38 mouse cellular contexts compared by ENCODE assay signal in the genomic region with DNA sequence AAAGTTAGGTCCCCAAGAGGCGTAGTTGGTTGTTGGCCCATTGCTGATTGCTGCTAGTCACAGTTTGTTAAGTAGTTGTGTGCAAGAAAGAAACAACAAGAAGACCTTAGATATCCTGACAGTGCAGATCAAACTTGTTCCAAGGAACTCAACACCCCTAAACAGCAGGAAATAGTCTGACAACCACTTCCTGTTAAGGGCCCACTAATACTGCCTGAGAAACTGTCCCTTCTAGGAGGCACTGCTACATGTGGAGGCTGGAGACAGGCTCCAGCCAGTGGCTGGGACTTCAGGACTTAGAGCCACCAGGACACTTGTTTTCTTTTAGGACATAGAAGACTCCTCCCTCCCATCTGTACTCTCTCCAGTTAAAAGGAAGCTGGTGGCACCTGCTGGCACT. TPM values are rescaled to one million over a fixed set of nuclear protein-coding genes. Genes with fewer than 3 reads are reported as not detected.
A peak's percentile ranks its signal among the peaks of the same experiment; 100 is the strongest.
DNase-seq lines count a peak whose midpoint lies in the region; ATAC-seq and TF ChIP-seq lines count a peak whose summit lies in the region.
"Had no signal": no experiment of that assay in that cellular context is flagged by ENCODE, and none has a peak within 500 bp of the region (broad histone marks: within the 10 kb centered on the region; RNA-seq: fewer than 3 reads in every experiment).

No protein-coding gene starts in this region.

- no peak for TF ChIP-seq CTCF in bone marrow macrophage, adult 2 months (IDR thresholded peaks at IDR 0.05; ENCODE audit: low read depth, low read length)

- no peak for DNase-seq in kidney, adult 11 months
- DNase-seq in adrenal gland, adult 18-20 months (ENCODE audit: low spot score in 2 of 2) = no peak
- DNase-seq: adrenal gland, postnatal 25 days; cerebellum, adult 18-20 months; cerebellum, postnatal 10 days; gastrocnemius, postnatal 10 days; heart, adult 11 months; kidney, adult 2 months; kidney, postnatal 36 days; left cerebral cortex, postnatal 4 days; lung, adult 18-20 months; lung, postnatal 4 days; right cerebral cortex, postnatal 25 days had no signal

- H3K4me3 ChIP-seq in megakaryocyte, embryonic 14.5 days (replicated peaks) = peak overlapping the region; percentile 85
- H3K4me3 ChIP-seq in bone marrow macrophage, adult 2 months (ENCODE audit: insufficient read depth, low read length) = no peak overlapping the region
- H3K4me3 ChIP-seq: embryonic facial prominence, embryonic 12.5 days; forebrain, embryonic 15.5 days; heart, embryonic 10.5 days; heart, embryonic 15.5 days; layer of hippocampus, adult 2 months; left cerebral cortex, adult 2 months; midbrain, embryonic 10.5 days; midbrain, embryonic 15.5 days; stomach, embryonic 15.5 days had no signal

- peak overlapping the region; percentile 17; the same call in 1 of the 2 replicates for H3K27ac ChIP-seq in bone marrow macrophage, adult 2 months (ENCODE audit: insufficient read depth, low read depth, low read length)
- H3K27ac ChIP-seq: embryonic facial prominence, embryonic 12.5 days; forebrain, embryonic 15.5 days; heart, embryonic 10.5 days; heart, embryonic 15.5 days; hindbrain, embryonic 14.5 days; layer of hippocampus, adult 2 months; left cerebral cortex, adult 2 months; midbrain, embryonic 10.5 days; midbrain, embryonic 15.5 days; stomach, embryonic 15.5 days had no signal

- TF ChIP-seq POLR2A in bone marrow macrophage, adult 2 months (IDR thresholded peaks at IDR 0.05; ENCODE audit: borderline replicate concordance, low read depth, low read length) = no peak

- peaks cover 65% of the 10 kb centered on the region for H3K4me1 ChIP-seq in megakaryocyte, embryonic 14.5 days
- peaks cover 27% of the 10 kb centered on the region for H3K4me1 ChIP-seq in bone marrow macrophage, adult 2 months (ENCODE audit: control insufficient read depth, insufficient read depth, low read length)
- H3K4me1 ChIP-seq: embryonic facial prominence, embryonic 12.5 days; forebrain, embryonic 15.5 days; heart, embryonic 10.5 days; heart, embryonic 15.5 days; midbrain, embryonic 10.5 days; midbrain, embryonic 15.5 days; stomach, embryonic 15.5 days had no signal

- H3K9me3 ChIP-seq in megakaryocyte, embryonic 14.5 days = no peaks in the 10 kb centered on the region
- H3K9me3 ChIP-seq: embryonic facial prominence, embryonic 12.5 days; forebrain, embryonic 15.5 days; heart, embryonic 10.5 days; heart, embryonic 15.5 days; midbrain, embryonic 10.5 days; midbrain, embryonic 15.5 days; stomach, embryonic 15.5 days had no signal

- ATAC-seq in megakaryocyte, adult 5-6 weeks (ENCODE audit: poor library complexity, severe bottlenecking) = no peak
- peak; percentile 82 for ATAC-seq in inflammation-experienced regulatory T-cells, adult 6 months
- ATAC-seq: forebrain, embryonic 15.5 days; lung, postnatal 0 days; midbrain, embryonic 15.5 days; Patski had no signal

- H3K36me3 ChIP-seq in megakaryocyte, embryonic 14.5 days (replicated peaks; ENCODE audit: low read length) = no peaks in the 10 kb centered on the region
- H3K36me3 ChIP-seq: embryonic facial prominence, embryonic 12.5 days; forebrain, embryonic 15.5 days; heart, embryonic 10.5 days; heart, embryonic 15.5 days; midbrain, embryonic 10.5 days; midbrain, embryonic 15.5 days; stomach, embryonic 15.5 days had no signal

- H3K27me3 ChIP-seq in megakaryocyte, embryonic 14.5 days (replicated peaks) = no peaks in the 10 kb centered on the region
- H3K27me3 ChIP-seq: embryonic facial prominence, embryonic 12.5 days; forebrain, embryonic 15.5 days; heart, embryonic 15.5 days; midbrain, embryonic 15.5 days; Patski; stomach, embryonic 15.5 days had no signal

RNA-seq across cellular contexts. Expression of gene Dnase1l3, which starts 16.9 kb away (rescaled TPM):
- polyA plus RNA-seq in megakaryocyte, embryonic 14.5 days (2012; ENCODE audit: insufficient read depth, low replicate concordance) = not detected in 2 replicates
- total RNA-seq in megakaryocyte, adult 5-6 weeks (2015) = 0.02 and 0.07 TPM in 2 replicates
- not detected in 2 replicates for total RNA-seq in megakaryocyte, adult 5-6 weeks (2017)
- polyA plus RNA-seq in bone marrow macrophage, adult 2 months (2012; ENCODE audit: insufficient read depth, insufficient read length, missing spikeins) = 0.17 TPM in 1 of 2 replicates, not detected in the other
- 10 to 100 TPM in 1 of 3 experiments, 1 to 10 TPM in 2; 3.2 to 23.9 (median 7.7) TPM for polyA plus RNA-seq in inflammation-experienced regulatory T-cells, adult 6 months (2017; shearing (Covaris generic))
- under 1 TPM; 0.45 to 0.70 TPM for total RNA-seq in adrenal gland, adult 18-20 months (2021)
- total RNA-seq: layer of hippocampus, adult 2 months; layer of hippocampus, postnatal 14 days; MEL had no signal
- polyA plus RNA-seq: C2C12; heart, embryonic 10.5 days; midbrain, embryonic 10.5 days; neural tube, embryonic 11.5 days had no signal

RNA-seq across cellular contexts. Expression of gene Gm45521, which starts 20.4 kb away (rescaled TPM):
- not detected in 2 replicates for polyA plus RNA-seq in megakaryocyte, embryonic 14.5 days (2012; ENCODE audit: insufficient read depth, low replicate concordance)
- total RNA-seq in megakaryocyte, adult 5-6 weeks (2015) = not detected in 2 replicates
- not detected in 2 replicates for total RNA-seq in megakaryocyte, adult 5-6 weeks (2017)
- not detected in 2 replicates for polyA plus RNA-seq in bone marrow macrophage, adult 2 months (2012; ENCODE audit: insufficient read depth, insufficient read length, missing spikeins)
- not detected for polyA plus RNA-seq in inflammation-experienced regulatory T-cells, adult 6 months (2017; shearing (Covaris generic))
- not detected for total RNA-seq in adrenal gland, adult 18-20 months (2021)
- total RNA-seq: adrenal gland, postnatal 25 days; gastrocnemius, postnatal 10 days; heart, postnatal 25 days; layer of hippocampus, adult 2 months; layer of hippocampus, postnatal 14 days; left cerebral cortex, adult 2 months; left cerebral cortex, postnatal 4 days; MEL; neutrophil, adult 5-6 weeks had no signal
- polyA plus RNA-seq: C2C12; embryonic facial prominence, embryonic 12.5 days; forebrain, embryonic 15.5 days; heart, embryonic 15.5 days; intestine, embryonic 14.5 days; kidney, adult 2 months; kidney, embryonic 16.5 days; limb, embryonic 14.5 days; lung, postnatal 0 days; neural tube, embryonic 11.5 days; Patski; stomach, embryonic 15.5 days had no signal

RNA-seq across cellular contexts. Expression of gene Abhd6, which starts 25.2 kb away (rescaled TPM):
- not detected in 2 replicates for polyA plus RNA-seq in megakaryocyte, embryonic 14.5 days (2012; ENCODE audit: insufficient read depth, low replicate concordance)
- 0.80 and 1.5 TPM in 2 replicates for total RNA-seq in megakaryocyte, adult 5-6 weeks (2015)
- 0.66 TPM in 1 of 2 replicates, not detected in the other for total RNA-seq in megakaryocyte, adult 5-6 weeks (2017)
- 0.54 TPM in 1 of 2 replicates, not detected in the other for polyA plus RNA-seq in bone marrow macrophage, adult 2 months (2012; ENCODE audit: insufficient read depth, insufficient read length, missing spikeins)
- polyA plus RNA-seq in inflammation-experienced regulatory T-cells, adult 6 months (2017; shearing (Covaris generic)) = 10 to 100 TPM; 22.1 to 32.7 (median 24.1) TPM
- 10 to 100 TPM; 51.9 to 92.9 TPM for total RNA-seq in adrenal gland, adult 18-20 months (2021)
- total RNA-seq: MEL had no signal

Comparison
In these comparisons a context has a peak if more than half of its experiments do, and no peak if none do; other contexts are left out.
1. RNA of gene Abhd6, which starts 25.2 kb away (polyA plus RNA-seq): 22.1 to 32.7 TPM in inflammation-experienced regulatory T-cells, adult 6 months; 0.54 TPM in bone marrow macrophage, adult 2 months and not detected in megakaryocyte, embryonic 14.5 days; every median in the first group is over 10 times any median in the second.